Mouse (Mus musculus) CD4-positive, CD25-positive, alpha-beta regulatory T cell, adult 4 months (primary cell): ENCODE measurements around the gene Mapkapk2. TPM values are rescaled to one million over a fixed set of nuclear protein-coding genes. Genes with fewer than 3 reads are reported as not detected.

ENCODE experiments used
- ATAC-seq: one replicate; pipeline ENCODE4 v1.8.0; 2017
- polyA plus RNA-seq, 2 experiments: library from polyadenylated mRNA; unstranded; fragments of 100-300 nt; shearing (Covaris generic); gene quantifications; one replicate each; pipeline ENCODE4 v1.2.1; 2017

Gene Mapkapk2
- polyA plus RNA-seq, 2 experiments from 2014 or later = 5.6 to 10.9 TPM

GRCm38 (mm10) chr1:131080686-131081085 lies 16.9 kb downstream of the Mapkapk2 start:
- ATAC-seq = peak; percentile 82

DNA sequence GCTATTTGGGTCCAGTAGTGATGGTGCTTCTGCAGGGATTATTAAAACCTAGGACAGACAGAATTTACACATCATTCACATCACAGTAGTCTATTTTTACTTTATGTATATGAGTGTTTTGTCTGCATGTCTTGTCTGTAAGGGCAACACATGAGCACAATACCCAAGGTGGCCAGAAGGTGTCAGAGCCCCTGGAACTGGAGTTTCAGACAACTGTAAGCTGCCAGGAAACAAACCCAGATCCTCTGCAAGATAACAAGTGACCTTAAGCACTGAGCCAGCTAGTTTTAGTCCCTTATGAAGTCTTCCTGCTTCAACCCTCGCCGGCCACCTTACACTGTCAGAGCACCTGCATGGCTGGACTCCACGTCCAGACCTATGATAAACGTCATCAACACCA lies 17.9 kb downstream of the Mapkapk2 start:
- peak; percentile 60 for ATAC-seq

- no peak for ATAC-seq
Observed at GRCm38 (mm10) chr1:131078761-131079330, 18.8 kb downstream of the Mapkapk2 start.

DNA sequence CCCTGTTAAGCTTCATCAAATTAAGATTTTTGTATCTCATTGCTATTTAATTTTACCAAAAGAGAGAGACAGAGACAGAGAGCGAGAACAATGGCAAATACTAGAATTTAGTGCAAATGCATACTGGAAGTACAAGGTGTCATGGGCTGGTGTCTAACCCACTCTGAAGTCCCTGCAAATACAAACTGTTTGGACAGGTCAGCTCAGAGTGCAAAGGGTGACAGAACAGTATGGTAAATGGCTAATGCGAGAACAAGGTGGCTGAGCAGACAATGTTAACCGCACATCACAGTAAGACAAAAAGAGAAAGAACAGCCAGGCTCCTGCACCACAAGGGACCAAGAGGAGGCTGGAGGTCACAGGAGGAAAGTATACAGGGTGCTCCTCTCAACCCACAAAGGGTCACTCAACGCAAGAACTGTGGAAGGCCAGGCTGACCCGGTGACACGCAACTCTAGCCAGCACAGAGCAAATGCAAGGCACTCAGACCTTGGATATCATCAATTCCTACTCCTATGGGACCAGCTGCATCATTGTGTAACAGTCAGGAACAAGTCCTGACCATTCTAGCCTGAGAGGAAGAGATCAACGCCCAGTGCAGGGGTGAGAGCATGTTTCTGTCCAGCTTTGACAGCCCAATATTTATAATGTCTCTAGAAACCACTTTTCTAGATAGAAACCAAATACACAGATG lies 22.4 kb downstream of the Mapkapk2 start:
- ATAC-seq = no peak

GRCm38 (mm10) chr1:131074524-131074938 lies 23.1 kb downstream of the Mapkapk2 start:
- no peak for ATAC-seq

DNA sequence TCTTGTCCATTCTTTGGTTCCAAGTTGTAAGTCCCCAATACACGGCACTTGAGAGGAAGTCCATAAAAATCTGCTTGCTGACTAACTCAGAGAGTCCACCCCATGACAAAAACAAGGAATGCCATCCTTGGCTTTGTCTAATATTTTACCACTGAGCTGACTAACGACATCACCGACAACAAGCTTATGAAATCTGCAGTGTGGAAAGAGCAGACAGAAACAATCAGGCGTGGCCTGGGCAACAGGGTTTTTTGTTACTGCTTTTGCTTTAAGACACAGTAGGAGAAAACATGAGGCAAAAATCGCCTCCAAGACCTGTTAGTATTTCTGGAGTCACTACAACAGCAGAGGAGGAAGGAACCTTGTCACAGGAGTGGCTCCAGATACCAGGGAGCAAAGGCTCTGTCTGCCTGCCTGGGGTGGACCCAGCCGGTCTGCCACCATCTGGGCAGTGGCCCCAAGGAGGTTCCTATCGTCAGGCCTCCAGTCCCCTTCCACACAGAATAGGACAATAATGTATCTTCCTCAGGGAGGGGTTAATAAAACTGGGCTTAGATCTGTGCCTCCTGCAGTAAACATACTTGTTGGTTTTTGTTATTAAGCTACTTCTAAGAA lies 25.1 kb downstream of the Mapkapk2 start:
- ATAC-seq = no peak

DNA sequence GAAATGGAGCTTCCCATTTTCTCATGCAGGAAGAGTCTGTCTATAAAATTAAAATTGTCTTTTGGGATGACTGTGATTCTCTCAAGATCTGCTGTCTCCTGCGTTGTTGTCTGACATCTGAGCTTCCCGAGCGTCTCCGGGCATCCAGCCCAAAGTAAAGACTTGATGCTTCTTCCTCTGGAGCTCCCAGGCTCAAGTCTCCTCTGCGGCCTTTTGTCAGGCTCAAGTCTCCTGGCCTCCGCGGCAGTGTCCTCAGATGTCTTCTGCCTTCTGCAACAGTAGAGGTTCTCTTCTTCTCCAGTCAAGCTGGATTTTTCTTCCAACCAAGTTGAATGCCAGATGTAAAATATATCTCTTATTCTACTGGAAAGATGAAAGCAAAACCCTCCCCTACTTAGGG lies 28.6 kb downstream of the Mapkapk2 start:
- ATAC-seq = no peak

- ATAC-seq = no peak
Observed at GRCm38 (mm10) chr1:131068011-131068727, 29.5 kb downstream of the Mapkapk2 start.

DNA sequence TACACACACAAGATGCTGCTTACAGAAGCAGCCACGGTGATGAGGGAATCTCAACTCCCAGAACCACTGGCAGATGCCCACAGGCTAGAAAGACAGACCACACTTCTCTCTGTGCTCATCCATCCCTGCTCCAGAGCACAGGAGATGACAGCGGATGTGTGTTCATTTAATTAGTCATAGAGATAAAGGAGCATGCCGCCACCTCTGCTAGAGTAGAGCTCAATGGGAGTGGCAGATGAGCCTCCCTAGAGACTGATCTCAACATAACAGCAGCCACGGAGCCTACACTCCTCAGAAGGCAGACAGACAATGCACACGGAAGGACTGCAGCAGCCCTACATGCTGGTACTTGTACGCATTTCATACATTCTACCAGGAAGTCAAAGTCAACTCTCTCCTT lies 33.4 kb downstream of the Mapkapk2 start:
- ATAC-seq = peak; percentile 24

DNA sequence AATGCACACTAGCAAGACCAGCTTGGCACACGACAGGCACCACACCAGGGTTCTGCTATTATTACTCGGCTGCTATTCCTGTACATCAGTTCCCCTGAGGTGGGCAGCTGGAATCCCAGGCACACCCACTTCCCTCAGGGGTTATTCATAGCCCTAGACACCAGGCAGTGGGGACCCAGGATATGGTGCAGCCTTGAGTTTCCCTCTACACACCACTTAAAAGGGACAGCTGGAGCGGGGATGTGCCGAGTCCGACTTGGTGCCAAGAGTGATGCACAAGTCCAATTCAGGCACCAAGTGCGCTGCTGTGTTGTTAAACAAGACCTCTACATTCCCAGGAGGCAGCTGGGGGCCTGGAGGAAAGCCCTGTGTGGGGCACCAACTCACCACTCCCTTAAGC lies 34.8 kb downstream of the Mapkapk2 start:
- no peak for ATAC-seq

- ATAC-seq = no peak
Observed at GRCm38 (mm10) chr1:131061740-131062254, 35.8 kb downstream of the Mapkapk2 start.

DNA sequence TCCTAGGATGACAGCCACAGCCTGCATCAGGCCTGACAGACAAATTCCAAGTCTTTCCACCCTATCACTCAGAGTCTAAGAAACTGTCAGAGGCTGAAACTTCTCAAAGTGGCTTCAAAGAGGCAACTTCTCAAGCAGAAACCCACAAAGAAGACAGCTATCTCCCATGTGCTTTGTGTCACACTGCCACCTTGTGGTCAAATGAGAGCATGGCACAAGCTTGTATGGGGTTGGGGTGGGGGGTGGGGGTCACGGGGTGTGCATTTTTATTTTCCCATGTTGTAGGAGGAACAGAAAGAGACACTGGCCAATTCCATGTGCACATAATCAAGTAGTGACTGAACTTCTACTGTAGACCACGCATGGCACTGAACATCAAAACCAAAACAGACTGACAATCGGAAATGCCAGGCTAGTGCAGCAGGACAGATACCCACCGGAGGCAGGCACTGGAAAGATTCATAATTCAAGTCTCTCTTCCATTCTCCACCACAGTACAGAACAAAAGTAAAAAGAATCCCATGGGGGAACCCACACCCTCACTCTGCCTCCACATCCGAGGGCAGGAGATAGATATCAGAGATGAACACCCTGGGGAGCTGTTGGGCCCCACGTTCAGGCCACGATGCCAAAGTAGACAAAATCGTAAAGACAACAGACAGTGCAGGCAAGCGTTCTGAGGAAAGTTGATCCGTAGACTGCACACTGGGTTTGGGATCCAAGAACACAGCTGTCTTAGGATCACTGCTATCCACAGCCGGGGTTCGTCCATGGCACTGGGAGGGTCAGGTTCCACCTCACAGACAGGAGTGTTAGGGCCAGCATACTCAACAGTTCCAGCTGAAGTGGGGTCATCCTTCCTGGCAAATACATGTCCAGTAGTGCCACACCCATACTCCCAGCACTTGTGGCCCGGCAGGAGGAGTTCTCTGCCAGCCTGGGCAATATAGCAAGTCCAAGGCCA lies 37.1 kb downstream of the Mapkapk2 start:
- ATAC-seq = peak; percentile 45

DNA sequence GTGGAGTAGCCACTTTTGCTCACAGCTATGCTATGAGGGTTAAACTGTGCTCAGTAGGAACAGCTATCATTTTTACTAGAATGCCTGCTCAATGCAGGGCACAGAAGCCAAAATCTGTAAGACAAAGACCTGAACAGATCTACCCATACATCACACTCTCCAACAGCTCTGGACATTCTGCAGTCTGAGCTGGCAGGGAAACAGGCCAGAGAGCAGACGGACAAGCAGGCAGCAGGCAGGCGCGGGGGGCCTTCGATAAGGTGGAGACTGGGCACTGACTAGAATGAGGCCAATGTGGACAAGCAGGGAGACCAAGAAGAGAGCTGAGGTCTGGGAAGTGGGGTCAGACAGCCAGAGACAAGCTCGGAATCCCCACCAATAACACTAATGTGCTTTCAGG lies 37.8 kb downstream of the Mapkapk2 start:
- no peak for ATAC-seq

DNA sequence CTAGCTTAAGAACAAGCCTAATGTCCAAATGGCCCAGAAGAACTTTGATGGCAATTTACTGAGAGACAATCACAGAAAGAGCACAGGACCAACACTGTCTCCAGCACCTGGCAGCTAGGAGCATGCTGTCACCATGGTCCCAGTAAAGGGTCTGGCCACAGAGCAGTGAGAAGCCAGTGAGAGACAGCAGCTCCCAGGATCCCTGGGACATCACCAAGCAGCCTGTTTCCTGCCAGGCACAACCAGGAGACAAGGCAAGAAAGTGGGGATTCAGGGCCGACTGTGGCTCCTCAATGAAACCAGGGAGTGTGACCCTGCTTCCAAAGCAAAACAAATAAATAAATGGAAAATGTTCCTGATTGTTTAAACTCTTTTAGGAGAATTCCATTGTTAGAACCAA lies 38.2 kb downstream of the Mapkapk2 start:
- no peak for ATAC-seq

DNA sequence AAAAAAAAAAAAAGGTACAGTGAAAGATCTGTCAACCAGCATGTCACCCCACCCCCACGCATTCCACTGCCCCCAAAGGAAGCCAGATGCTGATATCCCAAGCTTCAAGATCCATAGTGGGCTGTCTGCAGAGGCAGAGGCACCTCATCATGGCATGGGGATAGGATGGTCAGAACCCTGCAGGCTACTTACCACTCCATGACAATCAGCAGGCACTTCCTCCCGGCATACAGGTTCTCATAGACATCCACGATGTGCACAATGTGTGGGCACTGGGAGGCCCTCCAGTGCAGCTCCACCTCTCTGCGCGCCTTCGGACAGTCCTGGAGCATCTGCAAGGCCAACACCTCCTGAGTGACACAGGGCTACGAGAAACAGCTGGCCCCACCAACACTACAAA lies 39.2 kb downstream of the Mapkapk2 start:
- no peak for ATAC-seq

- no peak for ATAC-seq
Observed at GRCm38 (mm10) chr1:131054251-131054650, 43.4 kb downstream of the Mapkapk2 start.

DNA sequence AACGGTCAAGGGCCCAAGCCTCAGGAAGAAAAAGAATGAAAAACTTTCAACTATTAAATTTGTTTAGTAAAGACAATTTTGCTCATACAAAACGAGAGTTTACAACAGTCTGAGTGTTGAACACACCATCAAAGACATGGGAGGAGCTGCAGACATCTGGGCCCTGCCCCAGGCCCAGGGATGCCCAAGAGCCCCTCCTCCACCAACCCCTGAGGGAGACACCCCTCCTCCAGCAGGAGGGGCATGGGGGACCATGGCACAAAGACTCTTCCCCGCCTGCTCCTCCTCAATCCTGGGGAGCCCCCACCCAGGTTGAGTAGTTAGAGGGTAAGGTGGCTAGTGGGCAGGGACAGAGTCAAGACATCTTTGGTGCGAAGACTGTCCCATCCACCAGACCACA lies 44.0 kb downstream of the Mapkapk2 start:
- no peak for ATAC-seq

- ATAC-seq = peak; percentile 82
Observed at GRCm38 (mm10) chr1:131053239-131053638, 44.4 kb downstream of the Mapkapk2 start.

- no peak for ATAC-seq
Observed at GRCm38 (mm10) chr1:131051073-131051472, 46.6 kb downstream of the Mapkapk2 start.

- no peak for ATAC-seq
Observed at GRCm38 (mm10) chr1:131050617-131051016, 47.0 kb downstream of the Mapkapk2 start.

DNA sequence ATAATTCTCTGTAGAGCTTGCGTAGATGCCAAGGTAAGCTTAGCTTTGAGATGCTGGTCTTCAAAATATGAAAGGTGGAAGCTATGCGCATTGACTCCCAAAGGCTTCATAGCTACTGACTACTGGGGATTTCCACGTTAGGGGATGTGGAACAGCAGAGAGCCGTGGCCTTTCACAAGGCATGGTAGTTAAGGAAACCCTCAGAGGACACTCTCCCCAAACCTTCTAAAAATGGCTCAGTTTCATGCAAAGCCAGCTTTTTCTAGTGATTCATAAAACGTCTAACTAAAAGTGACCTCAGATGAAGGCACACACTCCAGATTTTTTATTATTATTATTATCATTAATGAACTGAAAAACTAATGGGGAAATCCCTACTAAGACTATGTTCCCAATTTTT lies 47.6 kb downstream of the Mapkapk2 start:
- no peak for ATAC-seq

GRCm38 (mm10) chr1:131049361-131049806 lies 48.2 kb downstream of the Mapkapk2 start:
- ATAC-seq = peak; percentile 13
